Mouse (Mus musculus): Measurements from ENCODE around the gene Ndst4.

GRCm38 (mm10) chr3:125675211-125675896 lies 271.5 kb downstream of the Ndst4 start:
- TF ChIP-seq EP300 (IDR thresholded peaks at IDR 0.05; ENCODE audit: low read depth) (no peak), CTCF (IDR thresholded peaks at IDR 0.05; ENCODE audit: low read depth) (no peak)

Data from heart, postnatal 0 days (tissue).